11 mouse cellular contexts compared by ENCODE assay signal in genomic region chr1:181583152-181583551, GRCm38 (mm10). TPM values are rescaled to one million over a fixed set of nuclear protein-coding genes. Genes with fewer than 3 reads are reported as not detected.
DNase-seq lines count a peak whose midpoint lies in the region; ATAC-seq and TF ChIP-seq lines count a peak whose summit lies in the region.
"Had no signal": no experiment of that assay in that cellular context is flagged by ENCODE, and none has a peak within 500 bp of the region (broad histone marks: within the 10 kb centered on the region; RNA-seq: fewer than 3 reads in every experiment).

No protein-coding gene starts in this region.

- no peak for TF ChIP-seq POLR2A in MEL (IDR thresholded peaks at IDR 0.05; ENCODE audit: control insufficient read depth in 1 of 2, insufficient read depth in 1 of 2, low read depth in 1 of 2, low read length in 2 of 2, poor library complexity in 1 of 2)

- no peak for TF ChIP-seq RAD21 in MEL (IDR thresholded peaks at IDR 0.05; ENCODE audit: low read depth, low read length)

- no peaks in the 10 kb centered on the region for H3K36me3 ChIP-seq in limb, embryonic 13.5 days
- H3K36me3 ChIP-seq in limb, embryonic 10.5 days: no peaks in the 10 kb centered on the region
- no peaks in the 10 kb centered on the region for H3K36me3 ChIP-seq in MEL (ENCODE audit: control insufficient read depth in 1 of 2, insufficient read depth in 2 of 2, low read length in 2 of 2)
- no peaks in the 10 kb centered on the region for H3K36me3 ChIP-seq in embryonic facial prominence, embryonic 14.5 days (ENCODE audit: control insufficient read depth, insufficient read depth, low read length)
- H3K36me3 ChIP-seq: embryonic facial prominence, embryonic 12.5 days; kidney, embryonic 15.5 days had no signal

- H3K4me1 ChIP-seq in limb, embryonic 13.5 days: peaks cover 12% of the 10 kb centered on the region
- no peaks in the 10 kb centered on the region for H3K4me1 ChIP-seq in limb, embryonic 10.5 days
- no peaks in the 10 kb centered on the region for H3K4me1 ChIP-seq in MEL (ENCODE audit: control insufficient read depth in 1 of 2, insufficient read depth in 2 of 2, low read length in 2 of 2)
- peaks cover 4% of the 10 kb centered on the region; the same call in 1 of the 2 replicates for H3K4me1 ChIP-seq in embryonic facial prominence, embryonic 14.5 days (ENCODE audit: control insufficient read depth, insufficient read depth, low read length)
- H3K4me1 ChIP-seq: embryonic facial prominence, embryonic 12.5 days; megakaryocyte, embryonic 14.5 days had no signal

- no peaks in the 10 kb centered on the region for H3K9me3 ChIP-seq in limb, embryonic 13.5 days
- H3K9me3 ChIP-seq in limb, embryonic 10.5 days (replicated peaks): no peaks in the 10 kb centered on the region
- H3K9me3 ChIP-seq in MEL (replicated peaks; ENCODE audit: insufficient read depth, low read length): no peaks in the 10 kb centered on the region
- no peaks in the 10 kb centered on the region for H3K9me3 ChIP-seq in embryonic facial prominence, embryonic 14.5 days (ENCODE audit: control insufficient read depth, low read length)
- H3K9me3 ChIP-seq: embryonic facial prominence, embryonic 12.5 days; kidney, embryonic 15.5 days; megakaryocyte, embryonic 14.5 days had no signal

- no peak for TF ChIP-seq CTCF in MEL (IDR thresholded peaks at IDR 0.05 in 2 of 3, conservative IDR thresholded peaks at IDR 0.05 in 1 of 3; ENCODE audit: control insufficient read depth in 1 of 3, insufficient read depth in 1 of 3, low read depth in 2 of 3, low read length in 3 of 3, poor library complexity in 1 of 3, severe bottlenecking in 1 of 3)

- no peak for TF ChIP-seq EP300 in MEL (IDR thresholded peaks at IDR 0.05; ENCODE audit: low read depth in 1 of 2, low read length in 2 of 2)

- no peak overlapping the region for H3K27ac ChIP-seq in limb, embryonic 13.5 days
- H3K27ac ChIP-seq in limb, embryonic 10.5 days: no peak overlapping the region
- H3K27ac ChIP-seq in MEL (ENCODE audit: control insufficient read depth, low read depth, low read length): no peak overlapping the region
- no peak overlapping the region for H3K27ac ChIP-seq in embryonic facial prominence, embryonic 14.5 days (replicated peaks; ENCODE audit: low read depth, low read length)
- H3K27ac ChIP-seq: embryonic facial prominence, embryonic 12.5 days; kidney, embryonic 15.5 days had no signal

- WGBS in limb, embryonic 13.5 days: 46% methylated on average over 8 of the region's 8 CpGs
- WGBS in limb, embryonic 10.5 days: 62% methylated on average over 8 of the region's 8 CpGs
- 56% methylated on average over 8 of the region's 8 CpGs for WGBS in embryonic facial prominence, embryonic 14.5 days

- H3K4me3 ChIP-seq in limb, embryonic 13.5 days: no peak overlapping the region
- H3K4me3 ChIP-seq in limb, embryonic 10.5 days: no peak overlapping the region
- H3K4me3 ChIP-seq in MEL (ENCODE audit: control insufficient read depth in 1 of 2, insufficient read depth in 1 of 2, low read depth in 2 of 2, low read length in 2 of 2): no peak overlapping the region
- no peak overlapping the region for H3K4me3 ChIP-seq in embryonic facial prominence, embryonic 14.5 days (ENCODE audit: low read depth, low read length)
- H3K4me3 ChIP-seq: embryonic facial prominence, embryonic 12.5 days; kidney, embryonic 15.5 days; megakaryocyte, embryonic 14.5 days had no signal

- H3K9ac ChIP-seq in limb, embryonic 13.5 days: no peak overlapping the region
- H3K9ac ChIP-seq in MEL (ENCODE audit: control insufficient read depth, low read depth, low read length, poor library complexity, severe bottlenecking): no peak overlapping the region
- no peak overlapping the region for H3K9ac ChIP-seq in embryonic facial prominence, embryonic 14.5 days (ENCODE audit: low read depth, low read length)
- H3K9ac ChIP-seq: embryonic facial prominence, embryonic 12.5 days; kidney, embryonic 15.5 days had no signal

- peaks cover 4% of the 10 kb centered on the region; the same call in 1 of the 2 replicates for H3K27me3 ChIP-seq in limb, embryonic 13.5 days
- no peaks in the 10 kb centered on the region for H3K27me3 ChIP-seq in limb, embryonic 10.5 days (ENCODE audit: low read depth, poor library complexity, severe bottlenecking)
- H3K27me3 ChIP-seq in MEL (ENCODE audit: control insufficient read depth in 1 of 2, insufficient read depth in 2 of 2, low read length in 2 of 2): peaks cover 2 to 5% of the 10 kb centered on the region in 2 experiments; a peak in 3 of 4 replicates
- no peaks in the 10 kb centered on the region for H3K27me3 ChIP-seq in embryonic facial prominence, embryonic 14.5 days (replicated peaks; ENCODE audit: control insufficient read depth, insufficient read depth, low read length)
- H3K27me3 ChIP-seq: embryonic facial prominence, embryonic 12.5 days; kidney, embryonic 15.5 days had no signal

- no peaks in the 10 kb centered on the region for H3K79me2 ChIP-seq in MEL (ENCODE audit: control insufficient read depth, insufficient read depth, low read length, poor library complexity)

- ATAC-seq in limb, embryonic 13.5 days (ENCODE audit: low FRiP score, low read depth): no peak
- 0 out of 2 replicates have a peak, but pooled peaks have one; percentile 22 for ATAC-seq in embryonic facial prominence, embryonic 14.5 days (ENCODE audit: low read depth)

- DNase-seq in embryo, embryonic 10 days (ENCODE audit: low spot score): peak; percentile 30
- DNase-seq in embryo, embryonic 9.5 days (ENCODE audit: extremely low spot score): no peak
- DNase-seq in limb, embryonic 10.5 days (ENCODE audit: low spot score): no peak
- peak; percentile 60 for DNase-seq in MEL (ENCODE audit: low read depth, low spot score)
- DNase-seq in embryonic facial prominence, embryonic 14.5 days (ENCODE audit: low spot score): peak; percentile 68
- no peak for DNase-seq in layer of hippocampus, postnatal 14 days (ENCODE audit: low spot score in 2 of 2)
- DNase-seq: heart, postnatal 36 days had no signal

- H3K4me2 ChIP-seq in limb, embryonic 13.5 days (replicated peaks): peak overlapping the region; percentile 23
- H3K4me2 ChIP-seq in embryonic facial prominence, embryonic 14.5 days (ENCODE audit: low read depth, low read length): peak overlapping the region; percentile 28; the same call in 1 of the 2 replicates
- H3K4me2 ChIP-seq: embryonic facial prominence, embryonic 12.5 days; kidney, embryonic 15.5 days had no signal

TF ChIP-seq in MEL, 35 proteins besides CTCF, POLR2A, EP300 and RAD21:
- TF ChIP-seq TCF12 (IDR thresholded peaks at IDR 0.05; ENCODE audit: low read depth, low read length) (no peak), USF1 (IDR thresholded peaks at IDR 0.05; ENCODE audit: low read depth, low read length) (no peak), BHLHE40 (IDR thresholded peaks at IDR 0.05; ENCODE audit: borderline replicate concordance, low read depth, low read length) (no peak), KAT2A (conservative IDR thresholded peaks at IDR 0.05; ENCODE audit: low read depth, low read length) (no peak), JUND (IDR thresholded peaks at IDR 0.05; ENCODE audit: low read depth, low read length) (no peak), NELFE (IDR thresholded peaks at IDR 0.05; ENCODE audit: low read depth, low read length) (no peak), UBTF (IDR thresholded peaks at IDR 0.05; ENCODE audit: borderline replicate concordance, insufficient read depth, low read depth, low read length) (no peak)

RNA-seq across cellular contexts. Expression of gene Dnah14, which starts 6.8 kb away (rescaled TPM):
- 1.1 and 1.5 TPM in 2 replicates for polyA plus RNA-seq in limb, embryonic 13.5 days (2015; fragmentation: Nextera tagmentation; extraction: Ambion mirVana)
- polyA plus RNA-seq in limb, embryonic 10.5 days (2016; fragmentation: Nextera tagmentation; extraction: Ambion mirVana): 1.7 TPM in 2 replicates
- 0.77 and 0.78 TPM in 2 replicates for total RNA-seq in MEL (2012; rRNA removed)
- 1 to 10 TPM in 1 of 2 experiments, not detected in 1; 1.2 TPM for polyA plus RNA-seq in MEL (2012; ENCODE audit: insufficient read depth in 1 of 2, insufficient read length in 2 of 2, low read depth in 1 of 2, low replicate concordance in 2 of 2, missing spikeins in 1 of 2)
- 1.7 and 1.8 TPM in 2 replicates for polyA plus RNA-seq in embryonic facial prominence, embryonic 14.5 days (2014; fragmentation: Nextera tagmentation; extraction: Ambion mirVana)
- under 1 TPM; 0.32 to 0.72 TPM for total RNA-seq in layer of hippocampus, postnatal 14 days (2021)
- total RNA-seq: heart, postnatal 36 days had no signal

Comparison
In these comparisons a context has a peak if more than half of its experiments do, and no peak if none do; other contexts are left out.
1. DNase-seq: peak in embryo, embryonic 10 days (single experiment), MEL (single experiment) and embryonic facial prominence, embryonic 14.5 days (single experiment); none in embryo, embryonic 9.5 days (single experiment), limb, embryonic 10.5 days (single experiment) and layer of hippocampus, postnatal 14 days (0 of 2).